Mouse (Mus musculus) intestine, embryonic 14.5 days (tissue): ENCODE results near the gene Mettl7a1. TPM values are rescaled to one million over a fixed set of nuclear protein-coding genes. Genes with fewer than 3 reads are reported as not detected.
"Not testable (repeated sequence)": the region's sequence is repeated elsewhere in the genome, so short reads cannot be mapped to it uniquely, and the experiment has no call there.

Experiments
- ATAC-seq: fragments of 200-750 bp; cut with Nextera tagmentation; replicated peaks from 2 replicates; pipeline ENCODE4 v1.8.0; 2017; ENCODE audit warnings: low read depth, moderate number of reproducible peaks, moderate TSS enrichment, moderate library complexity; ENCODE audit not compliant: low FRiP score, low TSS enrichment
- DNase-seq: peaks from one replicate; pipeline ENCODE4 v3.0.0-alpha.2; 2018; ENCODE audit warnings: low spot score
- H3K27ac ChIP-seq: fragments of 300-500 bp; sonication (generic); 2 replicates; pipeline ENCODE4 v1.5.1; 2014; ENCODE audit warnings: low read depth, mild to moderate bottlenecking, control low read depth
- H3K27me3 ChIP-seq: fragments of 300-500 bp; sonication (generic); replicated peaks from 2 replicates; pipeline ENCODE4 v1.6.1; 2014; ENCODE audit warnings: low read length, control low read depth; ENCODE audit not compliant: control insufficient read depth, insufficient read depth
- H3K36me3 ChIP-seq: fragments of 300-500 bp; sonication (generic); 2 replicates; pipeline ENCODE4 v1.6.1; 2014; ENCODE audit warnings: low read length, control low read depth; ENCODE audit not compliant: control insufficient read depth, insufficient read depth
- H3K4me1 ChIP-seq: fragments of 300-500 bp; sonication (generic); replicated peaks from 2 replicates; pipeline ENCODE4 v1.6.1; 2014; ENCODE audit warnings: low read length, control low read depth, mixed read lengths; ENCODE audit not compliant: control insufficient read depth, insufficient read depth
- H3K4me2 ChIP-seq: fragments of 300-500 bp; sonication (generic); 2 replicates; pipeline ENCODE4 v1.6.1; 2014; ENCODE audit warnings: low read length
- H3K4me3 ChIP-seq: fragments of 300-500 bp; sonication (generic); 2 replicates; pipeline ENCODE4 v1.5.1; 2014; ENCODE audit warnings: low read depth, low read length, control low read depth, mixed read lengths
- H3K9ac ChIP-seq: fragments of 300-500 bp; sonication (generic); 2 replicates; pipeline ENCODE4 v1.6.1; 2014; ENCODE audit warnings: mild to moderate bottlenecking, low read length
- H3K9me3 ChIP-seq: fragments of 300-500 bp; sonication (generic); 2 replicates; pipeline ENCODE4 v1.6.1; 2016; ENCODE audit warnings: low read length, control low read depth; ENCODE audit not compliant: control insufficient read depth
- WGBS: fragments of 180-500 bp; shearing (Covaris S2); extraction: QIAGEN DNeasy Blood & Tissue Kit; methylation state at CpG from one replicate; pipeline ENCODE4 v1.1.7; 2014; 5-methylcytosine and 5-hydroxymethylcytosine counted together
- polyA plus RNA-seq: library from polyadenylated mRNA; unstranded; fragments of >200 nt; fragmentation: Nextera tagmentation; extraction: Ambion mirVana; gene quantifications from 2 replicates; pipeline ENCODE4 v1.2.1, GENCODE M21; 2014

Mettl7a1 gene
- polyA plus RNA-seq, 1 experiment from 2014 or later = 4.7 TPM

DNA sequence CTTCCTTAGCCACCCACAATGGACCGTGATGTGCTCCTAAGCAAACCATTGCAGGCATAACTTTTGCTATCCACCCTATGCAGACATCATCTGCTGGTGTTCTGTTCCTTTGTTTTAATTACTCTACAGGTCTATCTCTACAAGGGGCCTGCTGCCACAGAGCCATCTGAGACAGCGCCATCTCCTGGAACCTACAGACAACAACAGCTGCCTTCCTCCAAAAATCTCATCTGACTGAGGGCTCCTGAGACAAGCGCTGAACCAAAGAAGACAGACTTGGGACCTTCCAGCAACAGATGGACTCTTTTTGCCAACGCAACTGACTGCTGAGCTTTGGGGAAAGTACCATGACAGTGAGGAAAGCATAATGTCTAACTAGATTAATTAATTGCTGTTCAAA lies 24.1 kb downstream of the Mettl7a1 start:
- H3K9ac ChIP-seq = not testable (repeated sequence)
- WGBS = 66% methylated on average over 3 of the region's 4 CpGs

GRCm38 (mm10) chr15:100329336-100329735 lies 25.4 kb downstream of the Mettl7a1 start:
- H3K9ac ChIP-seq, H3K4me1 ChIP-seq, H3K27ac ChIP-seq, H3K36me3 ChIP-seq, ATAC-seq, DNase-seq, H3K4me2 ChIP-seq, H3K4me3 ChIP-seq, H3K27me3 ChIP-seq, H3K9me3 ChIP-seq: not testable (repeated sequence)
- WGBS = 52% methylated on average over 10 of the region's 10 CpGs

More for the DNA sequence above, 24.1 kb downstream of the Mettl7a1 start:
- H3K4me2 ChIP-seq, H3K4me3 ChIP-seq, H3K36me3 ChIP-seq, H3K27ac ChIP-seq, H3K4me1 ChIP-seq, H3K9me3 ChIP-seq, H3K27me3 ChIP-seq, DNase-seq, ATAC-seq: not testable (repeated sequence)

DNA sequence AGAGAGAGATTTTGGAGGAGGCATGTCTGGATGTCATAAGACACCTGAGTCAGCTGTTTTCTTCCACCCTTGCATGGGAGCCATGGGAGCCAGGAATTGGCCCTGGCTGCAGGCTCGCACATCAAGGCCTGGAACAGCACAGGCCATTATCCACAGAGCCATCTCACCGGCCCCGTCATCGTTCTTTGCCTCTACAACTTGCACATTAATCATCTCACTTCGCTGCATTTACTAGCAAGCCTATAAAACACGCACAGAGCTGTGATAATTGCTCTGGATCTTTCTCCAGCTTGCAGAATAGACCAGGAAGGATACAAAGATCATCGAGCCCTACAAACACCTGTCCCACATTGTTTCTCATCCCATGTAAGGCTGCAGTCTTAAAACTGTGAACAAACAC lies 26.8 kb downstream of the Mettl7a1 start:
- Histone ChIP-seq H3K36me3 (no peaks in the 10 kb centered on the region), H3K9me3 (no peaks in the 10 kb centered on the region), H3K4me2 (no peak overlapping the region), H3K27me3 (no peaks in the 10 kb centered on the region), H3K4me3 (no peak overlapping the region), H3K9ac (no peak overlapping the region), H3K27ac (no peak overlapping the region), H3K4me1 (no peaks in the 10 kb centered on the region)
- DNase-seq = no peak
- no peak for ATAC-seq
- 66% methylated on average over 7 of the region's 7 CpGs for WGBS

DNA sequence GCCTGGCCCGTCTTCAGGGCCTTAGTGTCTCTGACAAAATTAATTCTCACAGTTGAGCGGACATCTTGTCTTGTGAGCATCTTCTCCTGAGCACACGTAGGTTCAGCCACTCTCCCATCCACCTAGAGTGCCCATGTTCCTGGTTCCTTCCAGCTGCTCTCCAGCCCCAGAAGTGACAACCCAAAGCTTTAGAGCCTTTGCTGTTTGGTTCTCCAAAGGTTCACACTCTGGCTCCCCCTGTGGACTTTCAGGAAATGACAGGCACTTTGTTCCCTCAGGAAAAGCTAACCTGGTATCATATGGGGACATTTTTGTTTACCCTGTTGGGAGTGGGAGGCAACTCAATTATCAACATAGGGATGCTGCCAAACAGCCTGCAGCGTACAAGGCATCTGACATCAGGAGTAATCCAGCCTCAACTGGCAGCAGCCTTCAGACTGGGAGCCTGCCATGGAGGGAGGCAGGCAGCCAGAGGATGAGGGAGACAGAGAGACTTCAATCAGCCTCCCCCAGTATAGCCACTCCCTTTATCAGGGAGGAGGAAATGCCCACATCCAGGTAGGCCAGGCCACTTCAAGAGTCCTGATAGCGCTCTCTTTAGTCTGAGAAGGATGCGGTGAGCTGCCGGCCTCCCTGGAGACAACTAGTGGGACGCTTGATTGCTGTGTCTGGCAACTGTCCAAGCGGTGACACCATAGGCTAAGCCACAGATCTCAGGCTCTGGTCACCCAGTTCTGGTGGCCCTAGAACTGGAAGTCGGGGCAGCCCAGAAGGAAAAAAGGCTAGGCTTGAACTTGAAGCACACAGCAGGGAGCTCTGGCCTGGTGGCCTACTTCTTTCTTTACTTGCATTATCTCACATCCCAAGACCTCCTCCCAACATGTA lies 28.4 kb downstream of the Mettl7a1 start:
- not testable (repeated sequence) for ATAC-seq, H3K27me3 ChIP-seq, H3K27ac ChIP-seq, H3K9ac ChIP-seq, H3K36me3 ChIP-seq, DNase-seq, H3K4me3 ChIP-seq, H3K4me2 ChIP-seq, H3K4me1 ChIP-seq, H3K9me3 ChIP-seq
- WGBS = 37% methylated on average over 2 of the region's 10 CpGs

DNA sequence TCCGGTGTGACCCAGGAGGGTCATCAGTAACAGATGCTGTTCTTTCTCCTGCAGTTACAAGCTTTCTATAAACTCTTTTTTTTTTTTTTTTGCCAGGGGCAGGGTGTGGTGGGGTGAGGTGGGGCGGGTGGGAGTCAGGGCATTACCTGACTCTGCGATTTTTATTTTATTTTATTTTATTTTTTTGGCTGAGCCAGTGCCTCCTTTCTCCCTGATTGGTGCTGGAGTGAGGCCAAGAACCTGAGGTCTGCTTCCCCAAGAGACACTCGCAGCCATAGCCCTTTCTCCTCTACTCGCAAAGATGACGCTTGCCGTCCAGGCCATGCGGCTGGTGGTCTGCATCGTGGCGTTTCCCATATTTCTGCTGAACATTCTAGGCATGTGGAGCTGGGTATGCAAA lies 30.7 kb downstream of the Mettl7a1 start, which contains the start of gene Mettl7a3:
Gene Mettl7a3 (plus strand): TSS at position 301 of the 400 bp plus-strand sequence.
- Histone ChIP-seq H3K27me3 (no peaks in the 10 kb centered on the region), H3K9me3 (no peaks in the 10 kb centered on the region), H3K27ac (no peak within 1 kb of the TSS), H3K4me1 (no peaks in the 10 kb centered on the region), H3K4me2 (no peak within 1 kb of the TSS), H3K36me3 (no peaks in the 10 kb centered on the region), H3K9ac (no peak within 1 kb of the TSS), H3K4me3 (no peak within 1 kb of the TSS)
- DNase-seq (no peak), ATAC-seq (no peak)
- 77% methylated on average over 10 of the region's 10 CpGs for WGBS

DNA sequence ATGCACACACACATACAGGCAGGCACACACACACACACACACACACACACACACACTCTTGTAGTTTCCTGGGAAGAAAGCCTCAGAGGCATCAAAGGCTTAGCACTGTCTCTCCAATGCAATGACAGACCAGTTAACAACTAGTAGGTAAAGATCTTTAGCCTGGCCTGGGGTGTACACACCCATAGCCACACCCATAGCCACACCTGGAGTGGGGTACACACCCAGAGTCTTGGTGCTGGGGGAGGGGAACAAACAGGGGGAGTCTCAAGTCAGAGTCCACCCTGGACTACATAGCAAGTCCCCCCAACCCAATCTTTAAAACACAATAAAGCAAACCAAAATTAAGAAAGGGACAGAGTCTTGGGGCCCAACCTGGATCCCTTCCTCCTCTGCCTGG lies 33.4 kb downstream of the Mettl7a1 start:
- DNase-seq, H3K9me3 ChIP-seq, H3K9ac ChIP-seq, H3K27me3 ChIP-seq, H3K4me3 ChIP-seq, H3K4me1 ChIP-seq, H3K36me3 ChIP-seq, H3K4me2 ChIP-seq, ATAC-seq, H3K27ac ChIP-seq: not testable (repeated sequence)

DNA sequence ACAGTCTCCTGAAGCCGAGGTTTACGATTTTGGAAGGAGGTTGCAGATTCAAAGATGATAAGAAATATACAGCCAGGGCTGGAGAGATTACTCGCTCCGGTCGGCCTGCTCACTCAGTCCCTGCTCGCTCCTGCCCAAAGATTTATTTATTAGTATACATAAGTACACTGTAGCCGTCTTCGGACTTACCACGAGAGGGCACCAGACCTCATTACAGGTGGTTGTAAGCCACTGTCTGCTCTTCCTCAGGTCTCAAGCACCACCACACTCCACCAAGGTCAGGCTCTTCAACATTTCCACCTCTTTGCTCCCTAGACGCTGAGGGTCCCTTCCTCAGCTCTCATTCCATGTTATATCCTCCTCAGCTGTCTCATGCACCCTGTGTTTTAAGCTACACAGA lies 33.9 kb downstream of the Mettl7a1 start:
- not testable (repeated sequence) for H3K4me3 ChIP-seq, H3K27ac ChIP-seq, H3K27me3 ChIP-seq, H3K36me3 ChIP-seq, DNase-seq, H3K9me3 ChIP-seq, H3K4me2 ChIP-seq, H3K9ac ChIP-seq, H3K4me1 ChIP-seq
- ATAC-seq = peak; percentile 55; the same call in 1 of the 2 replicates
- WGBS = 22% methylated on average over 9 of the region's 10 CpGs

- ATAC-seq, H3K4me2 ChIP-seq, DNase-seq, H3K4me1 ChIP-seq, H3K27ac ChIP-seq, H3K36me3 ChIP-seq, H3K27me3 ChIP-seq, H3K9me3 ChIP-seq, H3K4me3 ChIP-seq, H3K9ac ChIP-seq: not testable (repeated sequence)
- WGBS = 40% methylated on average over 4 of the region's 5 CpGs
Observed at GRCm38 (mm10) chr15:100341314-100341980, 37.5 kb downstream of the Mettl7a1 start.
